Mouse (Mus musculus): ENCODE data around the gene 2200002D01Rik. TPM values are rescaled to one million over a fixed set of nuclear protein-coding genes. Genes with fewer than 3 reads are reported as not detected.
"Not testable (repeated sequence)": the region's sequence is repeated elsewhere in the genome, so short reads cannot be mapped to it uniquely, and the experiment has no call there.

2200002D01Rik gene
- total RNA-seq, 2 experiments from 2014 or later, result 1.8 to 2.8 TPM

DNA sequence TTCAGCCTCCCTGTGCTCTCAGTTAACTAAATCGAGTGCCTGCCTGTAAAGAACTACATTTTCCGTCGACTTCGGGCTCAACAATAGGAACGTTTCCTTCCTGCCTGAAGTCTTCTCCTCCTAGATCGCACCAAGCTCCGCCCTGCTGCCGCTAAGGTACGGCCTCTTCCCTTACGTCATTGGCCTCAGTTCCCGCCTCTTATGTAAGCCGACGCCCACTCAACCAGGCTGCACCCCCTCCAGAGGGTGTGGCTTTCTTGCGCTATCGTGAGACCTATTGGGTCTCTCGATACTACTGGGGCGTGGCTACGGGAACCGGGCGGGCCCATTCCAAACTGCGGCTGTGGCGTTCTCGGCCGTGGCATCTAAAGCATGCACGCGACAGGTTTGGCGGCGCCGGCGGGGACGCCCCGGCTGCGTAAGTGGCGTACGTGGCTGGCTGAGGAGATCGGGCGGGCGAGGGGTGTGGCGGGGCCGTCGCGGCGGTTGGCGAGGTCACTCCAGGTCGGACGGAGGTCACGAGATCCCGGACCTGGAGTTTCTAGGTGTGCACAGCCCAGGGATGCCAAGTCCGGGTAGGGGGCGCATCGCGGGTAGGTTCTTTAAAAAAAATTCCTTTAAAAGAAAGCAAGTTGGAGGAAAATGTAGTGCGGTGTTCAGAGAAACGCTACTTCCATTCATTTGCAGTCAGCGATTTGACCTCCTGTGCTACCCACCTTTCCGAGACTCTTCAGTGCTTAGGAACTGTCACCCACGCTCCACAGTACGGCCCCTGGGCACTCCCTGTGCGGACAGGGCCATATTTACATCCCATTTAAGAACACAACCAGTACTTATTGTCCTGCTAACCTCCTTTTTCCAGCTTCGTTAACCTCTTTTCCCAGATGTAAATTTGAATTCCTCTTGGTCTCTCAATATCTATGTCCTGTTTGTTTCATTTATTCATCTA, 10.0 kb downstream of the 2200002D01Rik start, which contains the start of gene Yif1b:
Gene Yif1b, plus strand, starts transcription at position 311 of the 949 bp plus-strand sequence.
- peak; percentile 94 to 96 for DNase-seq (ENCODE audit: low spot score in 2 of 2)

DNA sequence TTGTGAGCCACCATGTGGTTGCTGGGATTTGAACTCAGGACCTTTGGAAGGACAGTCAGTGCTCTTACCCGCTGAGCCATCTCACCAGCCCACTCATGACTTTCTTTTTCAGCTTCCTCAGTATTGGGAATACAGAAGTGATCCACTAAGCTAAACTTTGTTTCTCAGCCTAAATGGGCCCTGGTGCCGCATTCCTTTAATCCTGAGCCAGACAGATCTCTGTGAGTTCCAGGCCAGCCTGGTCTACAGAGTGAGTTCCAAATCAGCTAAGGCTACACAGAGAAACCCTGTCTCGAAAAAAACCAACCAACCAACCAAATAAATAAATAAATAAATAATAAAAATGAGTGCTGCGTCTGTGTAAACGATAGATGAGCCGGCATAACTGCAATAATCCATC, 10.7 kb downstream of the 2200002D01Rik start:
- DNase-seq (ENCODE audit: low spot score in 2 of 2), result peak in 1 of 2 experiments; percentile 11

DNA sequence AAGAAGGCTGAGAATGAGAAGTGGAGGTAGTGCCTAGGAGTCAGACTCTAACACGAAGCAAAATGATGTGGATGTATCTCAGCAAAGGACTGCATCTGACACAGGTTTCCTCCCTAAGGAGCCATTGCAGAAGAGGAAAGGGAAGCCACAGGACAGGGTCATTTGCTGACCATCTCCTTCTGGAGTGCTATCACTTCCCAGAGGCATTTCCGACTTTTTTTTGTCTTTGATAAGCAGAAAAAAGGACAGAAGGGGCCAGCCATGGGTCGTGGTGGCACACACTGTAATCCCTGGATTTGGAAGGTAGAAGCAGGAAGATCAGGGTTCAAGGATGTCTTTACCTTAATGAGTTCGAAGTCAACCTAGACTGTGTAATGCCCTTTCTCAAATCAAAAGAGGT, 11.7 kb downstream of the 2200002D01Rik start:
- DNase-seq (ENCODE audit: low spot score in 2 of 2), result no peak

DNA sequence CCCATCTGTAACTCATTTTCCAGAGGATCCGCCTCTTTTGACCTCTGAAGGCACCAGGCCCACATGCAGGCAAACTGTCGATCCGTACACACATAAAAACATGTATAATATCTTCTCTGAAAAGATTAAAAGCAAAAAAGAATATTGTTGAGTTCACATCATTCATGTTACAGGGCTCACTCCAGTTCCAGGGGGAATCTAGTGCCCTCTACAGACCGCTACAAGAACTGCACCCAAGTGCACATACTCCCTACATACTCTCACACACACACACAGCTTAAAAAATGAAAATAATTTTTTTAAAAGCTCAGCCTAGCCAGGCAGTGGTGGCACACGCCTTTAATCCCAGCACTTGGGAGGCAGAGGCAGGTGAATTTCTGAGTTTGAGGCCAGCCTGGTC, 13.6 kb downstream of the 2200002D01Rik start:
- DNase-seq (ENCODE audit: low spot score in 2 of 2), result no peak

DNA sequence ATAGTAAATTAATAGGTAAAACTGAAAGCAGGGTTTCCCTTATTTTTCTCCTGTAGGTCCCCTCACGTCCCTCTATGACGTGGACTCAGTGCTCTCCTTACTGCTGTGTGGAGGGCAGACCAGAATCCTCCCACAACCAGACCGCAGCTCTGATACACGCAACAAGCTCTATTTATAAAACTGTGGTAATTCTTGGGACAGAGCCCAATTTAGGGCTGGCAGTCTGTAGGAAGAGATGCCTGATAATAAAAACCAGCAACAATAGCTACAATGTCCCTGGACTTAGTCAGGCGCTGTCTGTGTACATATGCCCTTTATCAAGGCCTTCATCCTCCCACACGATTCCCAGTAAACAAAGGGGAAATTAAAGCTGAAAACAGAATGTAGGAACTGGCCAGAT, 14.5 kb downstream of the 2200002D01Rik start:
- DNase-seq (ENCODE audit: low spot score in 2 of 2), result no peak

DNA sequence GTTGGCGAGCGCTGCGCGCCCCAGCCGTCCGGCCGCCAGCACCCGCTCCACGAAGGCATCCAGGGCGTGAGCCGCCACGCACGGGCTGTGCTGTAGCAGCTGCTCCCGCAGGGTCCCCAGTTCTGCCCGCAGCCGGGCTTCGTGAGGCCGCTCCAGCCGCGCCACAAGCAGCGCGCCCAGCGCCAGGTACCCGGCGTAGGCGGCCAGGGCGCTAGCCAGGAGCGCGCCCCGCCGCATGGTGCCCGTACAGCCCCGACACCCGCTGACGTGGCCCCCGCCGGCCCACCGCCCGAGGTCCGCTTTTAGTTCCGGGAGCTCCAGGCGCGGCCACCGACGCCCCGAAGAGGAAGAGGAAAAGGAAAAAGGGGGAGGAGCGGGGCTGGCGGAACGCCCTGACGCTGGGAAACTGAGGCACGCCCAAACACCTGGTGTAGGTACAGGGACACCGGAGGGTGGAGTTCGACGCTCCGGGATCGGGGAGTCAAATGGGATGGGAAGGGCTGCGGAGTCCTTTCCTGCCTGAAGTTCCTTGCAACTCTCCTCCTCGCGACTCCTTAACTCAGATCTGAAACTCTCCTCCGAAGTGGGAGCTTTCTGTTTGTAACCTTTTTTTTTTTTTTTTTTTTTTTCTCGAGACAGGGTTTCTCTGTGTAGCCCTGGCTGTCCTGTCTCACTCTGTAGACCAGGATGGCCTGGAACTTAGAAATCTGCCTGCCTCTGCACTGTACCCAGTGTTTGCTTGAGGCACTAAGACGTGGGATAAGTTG, 15.8 kb downstream of the 2200002D01Rik start, which contains the start of gene Kcnk6:
Gene Kcnk6, minus strand, starts transcription at position 269 of the 767 bp plus-strand sequence.
- DNase-seq (ENCODE audit: low spot score in 2 of 2), result peak; percentile 25 to 55

DNA sequence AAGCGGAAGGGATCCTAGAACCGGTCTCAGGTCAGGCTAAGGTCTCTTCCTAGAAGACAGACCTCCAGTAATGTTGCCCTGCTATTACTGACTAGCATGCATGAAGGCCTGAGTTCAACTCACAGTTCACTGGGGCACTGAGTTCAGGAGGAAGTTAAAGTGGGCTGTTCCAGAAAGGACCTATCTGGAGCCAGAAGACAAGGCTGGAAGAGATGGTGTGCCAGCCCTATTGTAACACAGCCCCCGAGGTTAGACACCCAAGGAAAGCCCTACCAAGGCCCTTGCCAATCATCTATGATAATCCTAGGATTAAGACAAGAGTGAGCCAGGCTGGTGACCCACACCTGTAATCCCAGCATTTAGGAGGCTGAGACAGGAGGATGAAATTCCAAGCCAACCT, 16.7 kb downstream of the 2200002D01Rik start:
- no peak for DNase-seq (ENCODE audit: low spot score in 2 of 2)

DNA sequence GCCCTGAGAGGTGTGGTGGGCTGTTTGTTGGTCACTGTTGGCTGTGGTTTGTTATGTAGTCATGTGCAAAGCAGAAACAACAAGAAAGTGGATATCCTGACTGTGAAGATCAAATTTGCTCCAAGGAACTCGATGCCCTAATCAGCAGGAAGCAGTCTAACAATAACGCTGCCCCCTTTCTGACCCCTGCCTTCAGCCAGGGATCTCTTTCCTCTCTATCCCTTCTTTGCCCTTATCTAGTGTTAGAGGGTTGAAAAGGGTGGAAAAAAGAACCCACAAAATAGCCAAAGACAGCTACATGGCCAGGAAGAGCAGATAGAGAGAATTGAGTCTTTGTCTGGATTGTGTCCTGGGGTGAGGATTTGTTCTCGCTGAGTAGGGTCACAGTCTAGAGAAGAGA, 17.7 kb downstream of the 2200002D01Rik start:
- DNase-seq (ENCODE audit: low spot score in 2 of 2), result no peak

DNA sequence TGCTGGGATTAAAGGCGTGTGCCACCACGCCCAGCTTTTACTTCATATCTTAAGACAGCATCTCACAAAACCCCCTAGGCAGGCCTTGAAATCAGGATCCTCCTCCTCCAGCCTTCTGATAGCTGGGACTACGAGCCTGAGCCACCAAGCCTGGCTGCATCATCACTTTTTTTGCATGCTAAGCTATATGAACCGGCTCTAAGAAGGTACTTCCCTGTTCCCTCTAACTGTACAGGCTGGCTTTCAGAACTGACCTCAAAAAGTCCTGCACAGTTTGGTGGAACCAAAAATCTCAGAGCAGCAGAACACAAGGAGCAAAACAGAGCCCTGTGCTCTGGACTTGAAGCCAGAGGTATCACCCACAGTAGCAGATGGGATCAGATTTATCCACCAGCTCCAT, 20.1 kb downstream of the 2200002D01Rik start:
- DNase-seq (ENCODE audit: low spot score in 2 of 2), result no peak

DNA sequence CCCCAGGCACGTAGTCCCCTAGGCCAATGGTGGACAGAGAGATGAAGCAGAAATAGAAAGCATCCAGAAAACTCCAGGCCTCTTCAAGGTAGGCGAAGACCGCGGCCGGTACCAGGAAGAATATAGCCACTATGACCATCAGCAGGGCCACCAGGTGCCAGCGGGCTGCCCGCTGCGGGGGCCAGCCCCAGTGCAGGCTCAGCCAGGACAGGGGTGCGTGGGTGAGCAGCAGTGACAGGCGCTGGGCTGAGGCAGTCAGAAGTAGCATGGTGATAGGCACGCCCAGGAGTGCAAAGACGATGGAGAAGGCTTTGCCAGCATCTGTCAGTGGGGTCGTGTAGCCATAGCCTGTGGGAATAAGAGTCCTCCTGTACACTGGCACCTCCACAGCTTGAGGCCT, 22.7 kb downstream of the 2200002D01Rik start:
- no peak for DNase-seq (ENCODE audit: low spot score in 2 of 2)

DNA sequence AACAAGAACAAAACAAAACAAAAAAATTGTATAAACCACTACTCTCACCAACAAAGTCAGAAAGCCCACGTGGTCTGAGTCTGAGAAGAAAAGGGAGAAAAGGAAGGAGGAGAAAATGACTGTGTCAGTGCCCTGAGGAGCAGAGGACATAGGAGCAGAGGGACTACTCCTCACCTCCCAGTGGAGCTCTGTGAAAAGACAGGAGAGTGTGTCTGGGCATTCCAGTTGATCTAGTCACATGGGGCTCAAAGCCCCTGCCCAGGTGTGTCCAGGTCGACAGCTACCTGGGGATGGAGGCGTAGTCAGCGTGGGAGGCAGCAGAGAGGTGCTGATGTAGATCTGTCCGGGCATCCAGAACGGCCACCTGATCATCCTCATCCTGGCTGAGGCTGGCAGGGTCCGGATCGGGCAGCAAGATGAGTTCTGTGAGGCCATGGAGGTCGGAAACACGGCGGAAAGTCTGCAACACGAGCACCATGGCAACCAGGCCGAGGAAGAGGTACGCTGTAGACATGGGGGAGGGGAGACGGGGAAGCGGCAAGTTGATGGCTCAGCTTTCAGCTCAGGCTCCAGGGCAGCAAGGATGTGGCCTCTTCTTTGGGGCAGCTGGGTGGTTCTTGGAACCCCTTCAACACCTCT, 23.4 kb downstream of the 2200002D01Rik start:
- no peak for DNase-seq (ENCODE audit: low spot score in 2 of 2)

DNA sequence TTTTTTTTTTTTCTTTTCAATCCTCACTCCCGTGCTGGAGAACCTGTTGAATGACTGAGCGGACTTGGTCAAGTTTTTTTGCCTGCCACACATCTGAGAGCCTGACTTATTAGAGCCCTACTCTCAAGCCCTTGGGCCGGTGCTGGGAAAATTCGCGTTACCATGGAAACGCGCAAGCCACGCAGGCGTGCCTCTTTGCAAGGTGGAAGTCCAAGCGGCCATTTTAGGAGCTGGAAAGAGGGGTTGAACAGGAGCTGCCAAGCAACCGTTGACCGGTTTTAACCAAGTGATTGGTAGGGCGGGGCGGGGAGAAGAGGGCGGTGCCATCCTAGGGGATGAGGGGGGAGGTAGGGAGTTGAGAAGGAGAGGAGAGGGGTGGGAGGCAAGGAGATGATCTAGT, 33.4 kb downstream of the 2200002D01Rik start:
- no peak for DNase-seq (ENCODE audit: low spot score in 2 of 2)

DNA sequence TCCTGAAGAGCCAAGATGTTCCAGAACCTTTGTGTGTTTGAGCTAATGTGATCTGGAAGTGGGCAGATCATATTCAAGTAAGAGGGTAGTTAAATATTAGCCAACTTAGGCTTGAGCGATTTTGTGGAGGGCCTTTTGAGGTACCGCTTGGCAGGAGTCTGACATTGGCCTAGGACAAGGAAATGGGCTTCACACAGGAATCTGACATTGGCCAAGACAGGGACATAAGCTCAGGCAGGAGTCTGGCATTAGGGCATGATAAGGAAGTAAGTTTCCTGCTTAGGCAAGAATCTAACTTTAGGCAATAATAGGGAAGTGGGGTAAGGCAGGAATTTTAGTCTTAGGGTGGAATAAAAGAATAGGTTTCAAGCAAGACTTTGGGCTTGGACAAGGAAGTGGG, 34.0 kb downstream of the 2200002D01Rik start:
- no peak for DNase-seq (ENCODE audit: low spot score in 2 of 2)

DNA sequence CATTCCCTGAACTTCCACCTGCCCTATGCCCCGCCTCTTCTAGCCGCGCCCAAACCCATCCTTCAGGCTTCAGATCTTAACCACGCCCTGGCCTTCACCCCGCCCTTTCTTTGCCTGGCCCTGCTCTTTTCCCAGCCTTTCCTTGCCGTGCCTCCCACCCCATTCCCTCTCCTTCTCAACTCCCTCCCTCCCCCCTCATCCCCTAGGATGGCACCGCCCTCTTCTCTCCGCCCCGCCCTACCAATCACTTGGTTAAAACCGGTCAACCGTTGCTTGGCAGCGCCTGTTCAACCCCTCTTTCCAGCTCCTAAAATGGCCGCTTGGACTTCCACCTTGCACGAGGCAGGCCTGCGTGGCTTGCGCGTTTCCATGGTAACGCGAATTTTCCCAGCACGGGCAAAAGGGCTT, 34.6 kb downstream of the 2200002D01Rik start, which contains the start of gene Catsperg1:
Gene Catsperg1, minus strand, starts transcription at position 361 of the 408 bp plus-strand sequence.
- no peak for DNase-seq (ENCODE audit: low spot score in 2 of 2)

DNA sequence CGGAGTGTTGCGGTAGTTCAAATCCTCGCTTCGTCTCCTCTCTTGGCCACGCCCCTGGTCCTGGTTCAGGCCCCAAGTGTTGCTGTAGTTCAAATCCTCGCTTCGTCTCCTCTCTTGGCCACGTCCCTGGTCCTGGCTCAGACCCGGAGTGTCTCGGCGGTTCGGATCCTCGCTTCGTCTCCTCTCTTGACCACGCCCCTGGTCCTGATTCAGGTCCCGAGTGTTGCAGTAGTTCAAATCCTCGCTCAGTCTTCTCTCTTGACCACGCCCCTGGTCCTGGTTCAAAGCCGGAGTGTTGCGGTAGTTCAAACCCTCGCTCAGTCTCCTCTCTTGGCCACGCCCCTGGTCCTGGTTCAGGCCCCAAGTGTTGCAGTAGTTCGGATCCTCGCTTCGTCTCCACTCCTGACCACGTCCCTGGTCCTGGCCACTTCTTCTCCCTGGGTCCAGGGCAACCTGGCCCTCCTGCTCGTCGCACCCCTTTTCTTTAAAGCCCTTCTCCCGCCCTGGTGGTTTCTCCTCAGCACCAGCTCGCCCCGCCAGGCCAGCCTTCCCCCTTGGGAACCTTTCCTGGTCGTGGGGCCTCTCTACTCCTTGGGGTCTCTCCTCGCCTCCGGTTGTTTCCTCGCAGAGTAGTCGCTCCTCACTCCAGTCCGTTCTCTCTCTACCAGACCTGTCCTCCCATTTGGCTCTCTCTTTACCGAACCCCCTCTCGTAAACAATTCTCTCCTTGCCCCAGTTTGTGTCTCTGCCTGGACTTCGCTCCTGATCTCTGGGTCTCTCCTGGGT, 35.3 kb downstream of the 2200002D01Rik start:
- not testable (repeated sequence) for DNase-seq (ENCODE audit: low spot score in 2 of 2)

DNA sequence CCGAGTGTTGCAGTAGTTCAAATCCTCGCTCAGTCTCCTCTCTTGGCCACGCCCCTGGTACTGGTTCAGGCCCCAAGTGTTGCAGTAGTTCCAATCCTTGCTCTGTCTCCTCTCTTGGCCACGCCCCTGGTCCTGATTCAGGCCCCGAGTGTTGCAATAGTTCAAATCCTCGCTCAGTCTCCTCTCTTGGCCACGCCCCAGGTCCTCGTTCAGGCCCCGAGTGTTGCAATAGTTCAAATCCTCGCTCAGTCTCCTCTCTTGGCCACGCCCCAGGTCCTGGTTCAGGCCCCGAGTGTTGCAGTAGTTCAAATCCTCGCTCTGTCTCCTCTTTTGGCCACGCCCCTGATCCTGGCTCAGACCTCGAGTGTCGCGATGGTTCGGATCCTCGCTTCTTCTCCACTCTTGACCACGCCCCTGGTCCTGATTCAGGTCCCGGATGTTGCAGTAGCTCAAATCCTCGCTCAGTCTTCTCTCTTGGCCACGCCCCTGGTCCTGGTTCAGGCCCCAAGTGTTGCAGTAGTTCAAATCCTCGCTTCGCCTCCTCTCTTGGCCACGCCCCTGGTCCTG, 36.0 kb downstream of the 2200002D01Rik start:
- DNase-seq (ENCODE audit: low spot score in 2 of 2), result no peak

DNA sequence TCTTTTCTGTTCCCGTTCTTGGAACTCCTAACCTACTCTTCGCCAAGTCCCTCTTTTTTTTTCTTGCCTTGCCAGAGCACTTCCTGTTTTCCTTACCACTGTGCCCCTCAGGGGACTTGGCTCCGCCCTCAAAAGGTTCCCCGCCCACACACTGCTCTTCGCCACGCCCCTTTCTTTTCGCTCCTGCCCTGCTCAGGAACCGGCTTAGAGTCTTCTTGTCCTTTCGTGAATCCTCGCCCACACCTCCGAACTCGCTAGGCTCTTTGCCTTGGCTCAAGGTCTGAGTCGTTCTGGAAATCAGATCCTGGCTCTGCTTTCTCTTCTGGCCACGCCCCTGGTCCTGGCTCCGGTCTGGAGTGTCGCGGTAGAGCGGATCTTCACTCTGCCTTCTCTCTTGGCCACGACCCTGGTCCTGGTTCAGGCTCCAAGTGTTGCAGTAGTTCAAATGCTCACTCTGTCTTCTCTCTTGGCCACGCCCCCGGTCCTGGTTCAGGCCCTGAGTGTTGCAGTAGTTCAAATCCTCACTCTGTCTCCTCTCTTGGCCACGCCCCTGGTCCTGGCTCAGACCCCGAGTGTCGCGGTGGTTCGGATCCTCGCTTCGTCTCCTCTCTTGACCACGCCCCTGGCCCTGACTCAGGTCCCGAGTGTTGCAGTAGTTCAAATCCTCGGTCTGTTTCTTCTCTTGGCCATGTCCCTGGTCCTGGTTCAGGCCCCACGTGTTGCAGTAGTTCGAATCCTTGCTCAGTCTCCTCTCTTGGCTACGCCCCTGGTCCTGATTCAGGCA, 36.7 kb downstream of the 2200002D01Rik start:
- DNase-seq (ENCODE audit: low spot score in 2 of 2), result peak; percentile 76 to 77

DNA sequence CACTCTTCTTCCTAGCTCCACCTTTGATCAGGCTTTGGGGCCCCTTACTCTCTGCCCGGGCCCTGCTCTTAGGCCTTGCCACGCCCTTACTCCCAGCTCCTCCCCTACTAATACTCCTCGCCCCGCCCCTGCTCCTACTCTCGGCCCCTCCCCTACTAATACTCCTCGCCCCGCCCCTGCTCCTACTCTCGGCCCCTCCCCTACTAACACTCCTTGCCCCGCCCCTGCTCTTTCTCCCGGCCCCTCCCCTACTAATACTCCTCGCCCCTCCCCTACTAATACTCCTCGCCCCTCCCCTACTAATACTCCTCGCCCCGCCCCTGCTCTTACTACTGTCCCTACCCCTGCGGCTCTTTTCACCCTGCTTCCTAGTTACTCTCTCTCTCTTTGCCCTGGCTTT, 37.3 kb downstream of the 2200002D01Rik start:
- peak in 1 of 2 experiments; percentile 30 for DNase-seq (ENCODE audit: low spot score in 2 of 2)

DNA sequence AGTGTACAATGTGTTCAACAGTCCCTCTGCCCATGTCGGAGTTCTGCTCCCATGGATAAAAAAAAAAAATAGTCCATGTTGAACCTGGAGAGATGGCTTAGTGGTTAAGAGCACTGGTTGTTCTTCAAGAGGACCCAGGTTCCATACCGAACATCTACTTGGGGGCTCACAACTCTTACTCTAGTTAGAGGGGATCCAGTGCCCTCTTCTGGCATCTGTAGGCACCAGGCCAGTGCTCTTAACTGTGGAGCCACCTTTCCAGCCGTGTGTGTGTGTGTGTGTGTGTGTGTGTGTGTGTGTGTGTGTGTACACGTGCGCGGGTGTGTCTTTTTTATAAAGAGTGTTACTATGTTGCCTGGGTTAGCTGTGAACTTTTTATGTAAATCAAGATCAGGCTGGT, 45.7 kb downstream of the 2200002D01Rik start:
- DNase-seq (ENCODE audit: low spot score in 2 of 2), result no peak

Measured in adrenal gland, adult 18-20 months (tissue).